Mouse (Mus musculus) layer of hippocampus, adult 18-20 months (tissue): ENCODE measurements around the gene Adgrb2. TPM values are rescaled to one million over a fixed set of nuclear protein-coding genes. Genes with fewer than 3 reads are reported as not detected.

ENCODE experiments used
- DNase-seq, 2 experiments: peaks; one replicate each; pipeline ENCODE4 v3.0.0; 2022; ENCODE audit warnings: low spot score in 2 of 2
- long read RNA-seq: library from polyadenylated mRNA; stranded (forward); transcript quantifications from one replicate; pipeline ENCODE4 v2.0.0, GENCODE M21; 2021
- total RNA-seq, 2 experiments: library from RNA; stranded (reverse); gene quantifications; 2 replicates each; pipeline ENCODE4 v1.2.3; 2021

Adgrb2 gene
- total RNA-seq: 100 to 1,000 TPM; 515 to 540 TPM
- long read RNA-seq, full-length matches to known transcripts: 54 of 655 reads
- long read RNA-seq, partial matches to known transcripts: 370 of 655 reads
- long read RNA-seq, other reads (novel, unspliced or antisense): 231 of 655 reads

- DNase-seq: peak in 1 of 2 experiments; percentile 60
Measured at GRCm38 (mm10) chr4:129984421-129985061, at the start of gene Adgrb2. Gene Adgrb2 (plus strand): TSS chr4:129984870.

GRCm38 (mm10) chr4:129951359-129951821 lies 33.3 kb upstream of the Adgrb2 start:
- no peak for DNase-seq

GRCm38 (mm10) chr4:129952241-129952810 lies 32.3 kb upstream of the Adgrb2 start:
- no peak for DNase-seq

GRCm38 (mm10) chr4:129954527-129954926 lies 30.1 kb upstream of the Adgrb2 start:
- no peak for DNase-seq

- peak; percentile 88 to 91 for DNase-seq
Measured at GRCm38 (mm10) chr4:129960180-129960944, 24.3 kb upstream of the Adgrb2 start.

GRCm38 (mm10) chr4:129965294-129965693 lies 19.4 kb upstream of the Adgrb2 start:
- no peak for DNase-seq

- peak in 1 of 2 experiments; percentile 52 for DNase-seq
Measured at GRCm38 (mm10) chr4:129966201-129966600, 18.5 kb upstream of the Adgrb2 start.

GRCm38 (mm10) chr4:129967024-129968014 lies 17.4 kb upstream of the Adgrb2 start:
- DNase-seq: peak in 1 of 2 experiments; percentile 79

GRCm38 (mm10) chr4:129970168-129970567 lies 14.5 kb upstream of the Adgrb2 start:
- no peak for DNase-seq

GRCm38 (mm10) chr4:129970861-129971260 lies 13.8 kb upstream of the Adgrb2 start:
- no peak for DNase-seq

GRCm38 (mm10) chr4:129971989-129972388 lies 12.7 kb upstream of the Adgrb2 start:
- no peak for DNase-seq

- no peak for DNase-seq
Measured at GRCm38 (mm10) chr4:129974285-129974684, 10.4 kb upstream of the Adgrb2 start.

GRCm38 (mm10) chr4:129977256-129977655 lies 7.4 kb upstream of the Adgrb2 start:
- DNase-seq: no peak

GRCm38 (mm10) chr4:129978227-129978626 lies 6.4 kb upstream of the Adgrb2 start:
- DNase-seq: no peak

GRCm38 (mm10) chr4:129978930-129979329 lies 5.7 kb upstream of the Adgrb2 start:
- DNase-seq: peak in 1 of 2 experiments; percentile 66

GRCm38 (mm10) chr4:129981657-129982056 lies 3.0 kb upstream of the Adgrb2 start:
- no peak for DNase-seq

- no peak for DNase-seq
Measured at GRCm38 (mm10) chr4:129983046-129983445, 1.6 kb upstream of the Adgrb2 start.

- DNase-seq: peak; percentile 93 to 97
Measured at GRCm38 (mm10) chr4:129983764-129984420, 778 bp upstream of the Adgrb2 start.

GRCm38 (mm10) chr4:129985161-129985670 lies 546 bp downstream of the Adgrb2 start:
- no peak for DNase-seq
